Mouse (Mus musculus): ENCODE measurements around the gene Purb. TPM values are rescaled to one million over a fixed set of nuclear protein-coding genes. Genes with fewer than 3 reads are reported as not detected.

Purb gene
- 22.6 TPM in 2 replicates for polyA plus RNA-seq (2016; fragmentation: Nextera tagmentation; extraction: Ambion mirVana)

DNA sequence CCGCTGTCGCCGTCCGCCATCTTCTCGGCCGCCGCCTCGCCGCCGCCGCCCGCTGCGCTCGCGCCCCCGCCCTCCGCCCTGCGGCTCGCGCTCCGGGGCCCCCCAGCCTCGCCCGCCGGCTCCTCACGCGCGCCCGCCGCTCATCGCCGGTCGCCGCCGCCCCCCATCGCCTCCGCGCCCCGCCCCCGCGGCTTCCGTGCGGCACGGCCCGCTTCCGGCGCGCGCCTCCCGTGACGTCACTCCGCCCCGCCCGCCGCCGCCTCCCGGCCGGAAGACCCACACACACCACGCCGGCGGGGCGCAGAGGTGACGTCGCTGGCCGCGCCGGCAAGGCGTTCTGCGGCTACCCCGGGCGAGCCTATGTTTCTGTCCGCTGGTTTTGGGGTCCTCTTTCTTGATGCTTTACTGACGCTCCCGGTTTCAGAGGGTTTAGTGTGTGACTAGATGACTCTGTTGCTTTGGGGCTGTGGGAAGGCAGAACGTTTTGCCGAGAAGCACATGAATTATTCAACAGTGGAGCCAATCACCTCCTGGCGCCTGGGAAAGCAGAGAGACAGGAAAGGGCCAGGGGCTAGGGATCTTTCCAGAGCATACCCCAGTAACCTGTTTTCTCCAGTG is at the start of gene Purb:
Gene Purb, minus strand, starts transcription at position 51 of the 618 bp plus-strand sequence.
- Histone ChIP-seq H3K4me2 (peak within 1 kb of the TSS; percentile 91), H3K4me3 (replicated peaks) (peak within 1 kb of the TSS; percentile 97), H3K27me3 (no peaks in the 10 kb centered on the region), H3K9me3 (no peaks in the 10 kb centered on the region), H3K36me3 (peaks cover 10% of the 10 kb centered on the region; the same call in 1 of the 2 replicates), H3K27ac (peak within 1 kb of the TSS; percentile 98), H3K4me1 (replicated peaks) (peaks cover 30% of the 10 kb centered on the region), H3K9ac (replicated peaks) (peak within 1 kb of the TSS; percentile 97)
- ATAC-seq (ENCODE audit: insufficient number of reproducible peaks, insufficient read depth, low FRiP score, low TSS enrichment, low read depth), result peak; percentile 85
- whole genome bisulfite sequencing, result under 1% methylated on average over 56 of the region's 76 CpGs

DNA sequence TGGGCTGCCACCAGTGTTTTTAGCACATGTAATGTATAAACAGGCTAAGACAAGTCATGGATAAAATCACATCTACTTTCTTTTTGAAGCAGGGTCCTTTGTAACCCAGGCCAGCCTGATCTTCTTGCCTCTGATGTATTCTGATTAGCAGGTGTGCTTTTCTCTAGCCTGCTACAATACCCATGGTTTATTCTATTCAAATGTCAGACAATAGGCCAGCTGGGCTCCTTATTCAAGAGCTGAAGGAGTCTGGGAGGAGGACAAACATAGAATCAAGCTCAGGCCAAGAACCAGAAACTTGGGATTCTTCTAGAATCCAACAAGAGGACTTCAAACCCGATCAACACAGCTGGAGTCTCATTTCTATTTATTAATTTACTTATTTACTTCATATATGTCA is 49.5 kb upstream of the Purb start:
- WGBS, result 89% methylated on average over 1 of the region's 1 CpGs
- Histone ChIP-seq H3K9ac (replicated peaks) (no peak overlapping the region), H3K4me2 (no peak overlapping the region), H3K9me3 (no peaks in the 10 kb centered on the region), H3K36me3 (peaks cover 31% of the 10 kb centered on the region), H3K4me3 (replicated peaks) (no peak overlapping the region), H3K4me1 (replicated peaks) (peaks cover 11% of the 10 kb centered on the region), H3K27ac (no peak overlapping the region), H3K27me3 (no peaks in the 10 kb centered on the region)
- ATAC-seq (ENCODE audit: insufficient number of reproducible peaks, insufficient read depth, low FRiP score, low TSS enrichment, low read depth), result no peak

DNA sequence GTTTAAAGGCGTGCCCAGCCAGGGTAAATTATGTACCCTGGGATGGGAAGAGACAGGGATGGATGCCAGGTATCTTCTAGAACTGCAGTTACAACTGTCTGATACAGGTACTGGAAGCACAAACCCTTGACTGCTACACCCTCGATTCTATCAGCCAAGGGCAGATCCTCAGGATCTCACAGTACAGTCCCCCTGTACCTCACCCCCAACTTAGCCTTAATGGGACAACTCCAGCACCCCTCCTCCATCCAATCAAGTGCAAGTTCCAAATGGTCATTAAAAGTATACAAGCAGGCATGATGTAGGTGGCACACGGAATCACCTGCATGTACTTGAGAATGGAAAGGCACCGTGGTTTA is 49.1 kb upstream of the Purb start:
- H3K27ac ChIP-seq, result 0 out of 2 replicates have a peak overlapping the region, but pooled peaks have one; percentile 29
- ATAC-seq (ENCODE audit: insufficient number of reproducible peaks, insufficient read depth, low FRiP score, low TSS enrichment, low read depth), result no peak
- H3K9me3 ChIP-seq, result no peaks in the 10 kb centered on the region
- 87% methylated on average over 4 of the region's 4 CpGs for WGBS
- peaks cover 31% of the 10 kb centered on the region for H3K36me3 ChIP-seq
- no peak overlapping the region for H3K9ac ChIP-seq (replicated peaks)
- H3K4me2 ChIP-seq, result no peak overlapping the region
- peaks cover 11% of the 10 kb centered on the region for H3K4me1 ChIP-seq (replicated peaks)
- H3K4me3 ChIP-seq (replicated peaks), result no peak overlapping the region
- H3K27me3 ChIP-seq, result no peaks in the 10 kb centered on the region

DNA sequence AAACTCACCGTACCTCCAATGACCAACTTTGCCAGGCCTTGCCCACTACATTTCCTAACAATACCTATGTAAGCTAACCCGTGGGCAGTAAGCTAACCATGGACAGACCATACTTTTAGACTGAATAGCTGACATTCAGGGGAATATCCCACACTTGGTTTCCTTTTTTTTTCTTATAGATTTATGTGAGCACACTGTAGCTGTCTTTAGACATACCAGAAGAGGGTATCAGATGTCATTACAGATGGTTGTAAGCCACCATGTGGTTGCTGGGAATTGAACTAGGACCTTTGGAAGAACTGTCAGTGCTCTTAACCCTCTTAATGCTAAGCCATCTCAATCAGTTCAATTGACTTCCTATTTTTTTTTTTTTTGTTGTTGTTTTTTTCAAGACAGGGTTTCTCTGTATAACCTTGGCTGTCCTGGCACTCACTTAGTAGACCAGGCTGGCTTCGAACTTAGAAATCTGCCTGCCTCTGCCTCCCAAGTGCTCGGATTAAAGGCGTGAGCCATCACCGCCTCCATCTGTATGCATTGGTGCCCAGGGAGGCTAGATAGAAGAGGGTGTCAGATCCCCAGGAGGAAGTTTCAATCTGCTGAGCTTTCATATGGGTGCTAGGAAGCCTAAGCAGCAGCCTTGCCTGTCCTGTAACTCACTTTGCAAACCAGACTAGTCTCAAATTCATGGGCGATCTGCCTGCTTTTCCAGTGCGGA is 48.6 kb upstream of the Purb start:
- no peak for ATAC-seq (ENCODE audit: insufficient number of reproducible peaks, insufficient read depth, low FRiP score, low TSS enrichment, low read depth)
- Histone ChIP-seq H3K4me2 (no peak overlapping the region), H3K9me3 (no peaks in the 10 kb centered on the region), H3K27me3 (no peaks in the 10 kb centered on the region), H3K9ac (replicated peaks) (no peak overlapping the region), H3K4me1 (replicated peaks) (peaks cover 11% of the 10 kb centered on the region), H3K36me3 (peaks cover 31% of the 10 kb centered on the region), H3K27ac (0 out of 2 replicates have a peak overlapping the region, but pooled peaks have one; percentile 29), H3K4me3 (replicated peaks) (no peak overlapping the region)
- 89% methylated on average over 8 of the region's 8 CpGs for WGBS

DNA sequence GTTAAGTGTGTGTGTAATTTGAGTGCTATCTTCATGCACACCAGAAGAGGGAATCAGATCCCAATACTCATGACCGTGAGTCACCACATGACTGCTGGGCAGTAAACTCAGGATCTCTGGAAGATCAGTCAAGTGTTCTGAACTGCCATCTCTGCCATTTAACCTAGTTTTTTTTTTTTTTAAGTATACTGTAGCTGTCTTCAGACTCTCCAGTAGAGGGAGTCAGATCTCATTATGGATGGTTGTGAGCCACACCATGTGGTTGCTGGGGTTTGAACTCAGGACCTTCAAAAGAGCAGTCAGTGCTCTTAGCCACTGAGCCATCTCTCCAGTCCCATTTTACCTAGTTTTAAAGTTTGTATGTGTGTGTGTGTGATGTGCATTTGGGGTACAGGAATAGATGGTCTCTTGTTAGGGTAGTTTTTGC is 48.0 kb upstream of the Purb start:
- Histone ChIP-seq H3K4me3 (replicated peaks) (no peak overlapping the region), H3K4me2 (no peak overlapping the region), H3K27ac (no peak overlapping the region), H3K9me3 (no peaks in the 10 kb centered on the region), H3K27me3 (no peaks in the 10 kb centered on the region), H3K9ac (replicated peaks) (no peak overlapping the region), H3K4me1 (replicated peaks) (peaks cover 11% of the 10 kb centered on the region), H3K36me3 (peaks cover 31% of the 10 kb centered on the region)
- WGBS, result 41% methylated on average over 1 of the region's 1 CpGs
- ATAC-seq (ENCODE audit: insufficient number of reproducible peaks, insufficient read depth, low FRiP score, low TSS enrichment, low read depth), result no peak

DNA sequence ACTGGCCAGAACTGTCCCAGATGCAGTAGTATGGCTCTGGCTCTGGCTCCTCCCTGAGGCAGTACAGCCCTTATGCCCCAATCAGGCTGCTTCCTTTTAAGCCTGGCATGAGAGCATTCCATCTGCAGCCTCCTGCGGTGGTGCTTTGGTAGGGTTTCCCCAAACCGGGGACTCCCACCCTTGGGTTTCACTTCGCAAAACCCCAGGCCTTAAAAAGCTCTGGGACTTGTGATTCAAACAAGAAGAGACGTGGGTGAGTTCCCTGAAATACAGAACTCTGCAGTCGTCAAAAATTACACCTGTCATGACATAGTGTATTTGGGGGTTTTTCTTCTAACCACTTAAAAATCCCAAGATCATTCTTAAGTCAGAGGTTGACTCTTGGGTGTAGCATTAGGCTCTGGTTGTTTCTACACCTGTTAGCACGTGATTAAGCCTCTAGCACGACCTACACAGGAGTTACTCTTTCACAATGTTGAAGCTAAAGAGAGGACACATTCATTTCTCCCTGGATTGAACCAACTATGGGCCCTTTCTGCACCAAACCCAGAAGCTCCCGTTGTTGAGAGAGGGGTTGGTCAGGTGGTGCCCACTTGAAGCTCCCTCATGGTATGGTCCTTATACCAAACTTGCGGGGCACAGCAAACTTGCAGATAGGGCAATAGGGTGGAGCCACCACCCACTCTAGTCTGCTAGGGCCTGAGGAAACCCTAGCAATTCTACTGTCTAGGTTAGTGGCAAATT is 47.2 kb upstream of the Purb start:
- H3K9me3 ChIP-seq, result no peaks in the 10 kb centered on the region
- peaks cover 31% of the 10 kb centered on the region for H3K36me3 ChIP-seq
- WGBS, result 70% methylated on average over 9 of the region's 9 CpGs
- H3K9ac ChIP-seq (replicated peaks), result no peak overlapping the region
- no peak overlapping the region for H3K4me2 ChIP-seq
- ATAC-seq (ENCODE audit: insufficient number of reproducible peaks, insufficient read depth, low FRiP score, low TSS enrichment, low read depth), result no peak
- H3K27me3 ChIP-seq, result no peaks in the 10 kb centered on the region
- no peak overlapping the region for H3K4me3 ChIP-seq (replicated peaks)
- H3K4me1 ChIP-seq (replicated peaks), result peaks cover 10% of the 10 kb centered on the region
- no peak overlapping the region for H3K27ac ChIP-seq

DNA sequence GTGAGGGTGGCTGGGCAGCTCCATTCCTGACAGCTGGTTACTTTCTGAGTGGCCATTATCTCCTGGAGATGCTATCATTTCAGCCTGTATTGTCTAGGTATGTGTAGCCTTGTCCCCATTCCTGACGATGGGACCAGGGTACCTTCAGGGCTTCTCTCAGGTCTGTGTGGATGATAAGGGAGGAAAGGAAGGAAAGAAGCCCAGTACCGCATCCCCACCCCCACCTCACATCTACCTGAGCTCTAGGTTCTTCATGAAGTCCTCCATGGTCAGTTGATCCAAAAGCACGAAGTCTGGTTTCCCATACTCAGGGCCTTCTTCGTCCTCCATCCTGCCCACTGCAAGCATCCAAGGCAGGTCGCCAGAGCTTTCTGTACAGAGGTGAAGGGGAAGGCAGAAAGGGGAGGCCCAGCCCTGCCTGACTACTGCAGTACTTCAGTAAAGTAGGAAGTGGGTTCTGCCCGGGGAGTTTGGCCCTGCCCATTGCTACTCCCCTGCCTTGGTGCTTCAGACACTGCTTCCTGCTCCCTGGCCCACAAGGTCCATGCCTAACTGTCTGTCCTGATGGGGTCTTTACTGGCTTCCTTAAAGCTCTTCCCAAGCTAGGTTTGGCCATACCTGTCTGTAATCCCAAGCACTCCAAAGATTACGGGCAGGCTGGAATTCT is 44.9 kb upstream of the Purb start, which contains the start of gene Myo1g:
Gene Myo1g, minus strand, starts transcription at position 459 of the 667 bp plus-strand sequence.
- Histone ChIP-seq H3K4me2 (no peak within 1 kb of the TSS), H3K27ac (no peak within 1 kb of the TSS), H3K36me3 (peaks cover 20% of the 10 kb centered on the region), H3K9ac (replicated peaks) (0 out of 2 replicates have a peak within 1 kb of the TSS, but pooled peaks have one; percentile 27), H3K9me3 (no peaks in the 10 kb centered on the region), H3K4me1 (replicated peaks) (no peaks in the 10 kb centered on the region), H3K27me3 (no peaks in the 10 kb centered on the region), H3K4me3 (replicated peaks) (no peak within 1 kb of the TSS)
- 73% methylated on average over 7 of the region's 7 CpGs for WGBS
- no peak for ATAC-seq (ENCODE audit: insufficient number of reproducible peaks, insufficient read depth, low FRiP score, low TSS enrichment, low read depth)

DNA sequence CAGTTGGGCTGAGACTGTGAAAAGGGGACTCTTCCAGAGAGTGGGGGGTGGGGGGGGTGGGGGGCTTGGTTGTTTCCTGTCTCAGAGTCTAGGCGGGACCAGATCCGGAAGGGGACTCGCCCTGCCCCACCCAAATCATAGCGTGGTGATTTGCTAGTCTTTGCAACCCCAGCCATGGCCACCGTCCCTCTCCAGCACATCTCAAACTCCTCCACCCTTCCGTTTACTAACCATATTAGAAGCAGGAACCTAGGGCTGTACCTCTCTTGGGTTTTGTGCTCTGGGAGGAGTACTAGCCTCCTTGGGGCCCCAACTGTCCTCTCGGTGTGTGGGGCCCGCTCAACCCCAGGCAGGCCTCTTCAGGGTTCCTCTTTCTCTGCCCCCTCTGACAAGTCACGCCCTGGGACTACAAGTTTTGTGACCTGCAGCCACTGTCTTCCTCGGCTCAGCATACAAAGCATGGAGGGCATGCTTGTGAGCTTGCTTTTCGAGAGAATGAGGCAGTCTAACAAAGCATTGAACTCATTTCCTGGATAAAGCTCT is 43.8 kb upstream of the Purb start:
- no peaks in the 10 kb centered on the region for H3K4me1 ChIP-seq (replicated peaks)
- H3K27me3 ChIP-seq, result no peaks in the 10 kb centered on the region
- ATAC-seq (ENCODE audit: insufficient number of reproducible peaks, insufficient read depth, low FRiP score, low TSS enrichment, low read depth), result no peak
- H3K4me3 ChIP-seq (replicated peaks), result no peak overlapping the region
- 0 out of 2 replicates have a peak overlapping the region, but pooled peaks have one; percentile 27 for H3K9ac ChIP-seq (replicated peaks)
- H3K4me2 ChIP-seq, result no peak overlapping the region
- no peaks in the 10 kb centered on the region for H3K9me3 ChIP-seq
- WGBS, result 86% methylated on average over 11 of the region's 11 CpGs
- H3K36me3 ChIP-seq, result peaks cover 9% of the 10 kb centered on the region
- H3K27ac ChIP-seq, result no peak overlapping the region

DNA sequence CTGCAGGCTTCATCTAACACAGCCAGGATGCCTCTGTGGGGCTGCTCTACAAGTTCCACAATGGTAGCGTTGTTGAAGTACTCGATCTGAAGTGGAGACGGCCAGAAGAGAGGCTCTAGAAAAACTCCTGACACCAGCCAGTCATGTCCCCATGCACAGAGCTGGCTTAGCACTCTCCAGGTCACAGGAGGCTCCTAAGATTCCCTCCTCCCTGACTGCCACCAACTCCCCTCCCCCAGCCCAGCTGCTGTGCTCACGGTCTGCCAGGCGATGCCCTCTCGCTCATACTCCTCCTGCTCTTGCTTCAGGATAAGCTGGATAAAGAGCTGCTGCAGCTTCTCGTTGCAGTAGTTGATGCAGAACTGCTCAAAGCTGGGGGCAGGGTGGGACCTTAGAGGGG is 39.1 kb upstream of the Purb start:
- no peak overlapping the region for H3K27ac ChIP-seq
- 45% methylated on average over 7 of the region's 7 CpGs for WGBS
- no peaks in the 10 kb centered on the region for H3K36me3 ChIP-seq
- H3K4me1 ChIP-seq (replicated peaks), result no peaks in the 10 kb centered on the region
- H3K27me3 ChIP-seq, result no peaks in the 10 kb centered on the region
- H3K4me2 ChIP-seq, result no peak overlapping the region
- no peak overlapping the region for H3K4me3 ChIP-seq (replicated peaks)
- H3K9me3 ChIP-seq, result no peaks in the 10 kb centered on the region
- H3K9ac ChIP-seq (replicated peaks), result no peak overlapping the region; the same call in 1 of the 2 replicates
- no peak for ATAC-seq (ENCODE audit: insufficient number of reproducible peaks, insufficient read depth, low FRiP score, low TSS enrichment, low read depth)

DNA sequence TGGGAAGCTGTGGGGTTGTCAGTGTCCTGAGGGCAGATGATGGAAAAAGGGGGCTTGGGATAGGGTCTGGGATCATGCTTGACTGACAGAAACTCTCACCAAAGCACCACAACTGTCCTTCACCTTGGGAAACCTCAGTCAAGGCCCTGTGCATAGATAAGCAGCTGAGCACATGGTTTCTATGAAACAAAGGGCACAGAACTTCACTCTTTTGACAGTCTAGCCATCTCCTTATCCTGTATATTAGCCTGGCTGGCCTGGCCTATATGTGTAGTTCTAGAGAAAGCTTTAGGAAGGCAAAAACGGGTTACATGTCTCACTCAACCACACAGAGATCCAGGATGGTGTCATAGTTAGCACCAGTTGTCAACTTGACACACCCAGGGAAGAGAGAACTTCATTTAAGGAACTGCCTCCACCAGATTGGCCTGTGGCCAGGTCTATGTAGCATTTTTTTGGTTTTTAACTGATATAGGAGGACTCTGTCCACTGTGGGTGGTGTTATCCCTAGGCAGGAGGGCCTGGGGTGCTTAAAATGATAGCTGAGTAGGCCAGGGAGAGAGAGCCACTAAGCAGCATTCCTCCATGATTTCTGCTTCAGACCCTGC is 32.7 kb upstream of the Purb start:
- Histone ChIP-seq H3K36me3 (no peaks in the 10 kb centered on the region), H3K4me1 (replicated peaks) (no peaks in the 10 kb centered on the region), H3K9me3 (no peaks in the 10 kb centered on the region), H3K4me2 (no peak overlapping the region), H3K9ac (replicated peaks) (no peak overlapping the region), H3K4me3 (replicated peaks) (no peak overlapping the region), H3K27me3 (no peaks in the 10 kb centered on the region), H3K27ac (no peak overlapping the region)
- no peak for ATAC-seq (ENCODE audit: insufficient number of reproducible peaks, insufficient read depth, low FRiP score, low TSS enrichment, low read depth)
- 50% methylated on average over 1 of the region's 1 CpGs for WGBS
